Mouse (Mus musculus) erythroblast, embryonic 14.5 days (primary cell): ENCODE measurements around the gene Hip1.

Experiments used
- GATA1 ChIP-seq: IDR thresholded peaks from 2 replicates; pipeline ENCODE4 v1.6.1; 2012; ENCODE audit warnings: low read length, inconsistent platforms, mixed read lengths
- TAL1 ChIP-seq: IDR thresholded peaks from 3 replicates; pipeline ENCODE4 v1.6.1; 2012; ENCODE audit warnings: low read length, inconsistent platforms, mixed read lengths

- no peak for TF ChIP-seq TAL1
- no peak for TF ChIP-seq GATA1
These were observed 99.2 kb downstream of the Hip1 start for GRCm38 (mm10) chr5:135445755-135446154.
